Mouse (Mus musculus): ENCODE measurements at regions not wholly inside any gene's neighbourhood (a gene's known extent, or its start where the extent isn't known, plus 50 kb on each side); places are given as distances from the start of the nearest gene placed in this dataset.

- TF ChIP-seq CTCF (IDR thresholded peaks at IDR 0.05; ENCODE audit: low read depth, low read length) (no peak), POLR2A (IDR thresholded peaks at IDR 0.05; ENCODE audit: borderline replicate concordance, low read depth, low read length) (no peak)
Measured at GRCm38 (mm10) chr4:152762576-152762975, 284.9 kb upstream of the Kcnab2 start.
